Mouse (Mus musculus): ENCODE results near the gene Pter.

DNA sequence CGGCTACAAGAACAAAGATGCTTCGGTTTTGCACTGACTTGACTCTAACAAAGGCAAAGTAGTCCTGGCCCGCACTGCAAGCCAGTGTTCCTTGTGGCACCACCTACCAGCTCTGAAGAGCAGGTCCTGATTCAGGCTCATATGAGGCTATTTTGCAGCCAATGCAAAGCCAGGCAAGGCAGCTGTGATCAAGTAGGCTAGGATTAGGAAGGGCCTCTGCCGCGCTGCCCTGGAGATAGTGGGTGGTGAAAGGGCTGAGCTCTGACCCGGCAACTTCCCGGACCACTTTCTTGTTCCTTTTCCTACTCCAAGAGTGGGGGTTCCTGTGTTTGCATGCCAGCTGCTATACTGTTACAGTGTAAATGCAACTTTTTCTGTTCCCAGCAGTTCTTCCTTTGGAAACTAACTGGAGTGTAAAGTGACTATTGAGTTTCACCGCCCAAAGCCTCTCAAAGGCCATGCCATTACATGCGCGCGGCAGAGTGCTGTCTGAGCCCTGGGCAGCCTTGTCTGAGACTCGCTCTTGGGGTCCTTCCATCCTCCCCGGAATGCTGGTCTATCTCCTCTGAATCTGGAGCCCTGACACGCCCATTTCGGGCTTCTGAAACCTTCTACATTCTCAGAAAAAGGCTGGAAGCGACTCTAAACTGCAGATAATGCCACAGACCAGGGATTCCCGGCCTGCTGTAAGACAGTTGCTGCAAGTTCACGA, 85.6 kb downstream of the Pter start:
- TF ChIP-seq GATA1 (IDR thresholded peaks at IDR 0.05; ENCODE audit: low read length) (no peak), TAL1 (IDR thresholded peaks at IDR 0.05; ENCODE audit: low read length) (no peak)
